Mouse (Mus musculus) heart, postnatal 0 days (tissue): ENCODE data around the gene Scn9a. TPM values are rescaled to one million over a fixed set of nuclear protein-coding genes. Genes with fewer than 3 reads are reported as not detected.

Experiments used
- ATAC-seq: fragments of 200-750 bp; cut with Nextera tagmentation; 2 replicates; pipeline ENCODE4 v1.8.0; 2017; ENCODE audit warnings: low read depth, moderate number of reproducible peaks, moderate library complexity; ENCODE audit not compliant: insufficient read depth
- DNase-seq: peaks from one replicate; pipeline ENCODE4 v3.0.0-alpha.2; 2016; ENCODE audit warnings: low spot score
- H3K27ac ChIP-seq: fragments of 300-500 bp; sonication (generic); 2 replicates; pipeline ENCODE4 v1.5.1; 2014; ENCODE audit warnings: low read depth, mild to moderate bottlenecking
- H3K27me3 ChIP-seq: fragments of 300-500 bp; sonication (generic); 2 replicates; pipeline ENCODE4 v1.6.1; 2014; ENCODE audit warnings: low read length, mixed read lengths; ENCODE audit not compliant: control insufficient read depth, insufficient read depth
- H3K36me3 ChIP-seq: fragments of 300-500 bp; sonication (generic); replicated peaks from 2 replicates; pipeline ENCODE4 v1.6.1; 2014; ENCODE audit warnings: low read length, mixed read lengths; ENCODE audit not compliant: control insufficient read depth, insufficient read depth
- H3K4me1 ChIP-seq: fragments of 300-500 bp; sonication (generic); 2 replicates; pipeline ENCODE4 v1.6.1; 2014; ENCODE audit warnings: antibody characterized with exemption; ENCODE audit not compliant: control insufficient read depth, insufficient read depth
- H3K4me2 ChIP-seq: fragments of 300-500 bp; sonication (generic); 2 replicates; pipeline ENCODE4 v1.6.1; 2014; ENCODE audit warnings: low read depth, mild to moderate bottlenecking, low read length, moderate library complexity
- H3K4me3 ChIP-seq: fragments of 300-500 bp; sonication (generic); 2 replicates; pipeline ENCODE4 v1.5.1; 2014; ENCODE audit warnings: low read depth, low read length
- H3K9ac ChIP-seq: fragments of 300-500 bp; sonication (generic); replicated peaks from 2 replicates; pipeline ENCODE4 v1.6.1; 2014; ENCODE audit warnings: low read depth, low read length, mixed read lengths
- H3K9me3 ChIP-seq: fragments of 300-500 bp; sonication (generic); replicated peaks from 2 replicates; pipeline ENCODE4 v1.6.1; 2016; ENCODE audit warnings: low read length; ENCODE audit not compliant: control insufficient read depth
- CTCF ChIP-seq: IDR thresholded peaks from 2 replicates; pipeline ENCODE4 v1.5.1; 2016; ENCODE audit warnings: antibody characterized with exemption, control low read depth, low read depth
- EP300 ChIP-seq: IDR thresholded peaks from 2 replicates; pipeline ENCODE4 v1.6.1; 2016; ENCODE audit warnings: antibody characterized with exemption, low read depth
- WGBS: fragments of 180-500 bp; shearing (Covaris S2); extraction: QIAGEN DNeasy Blood & Tissue Kit; methylation state at CpG from one replicate; pipeline ENCODE4 v1.1.7; 2014; 5-methylcytosine and 5-hydroxymethylcytosine counted together
- polyA plus RNA-seq: library from polyadenylated mRNA; unstranded; fragments of >200 nt; fragmentation: Nextera tagmentation; extraction: Ambion mirVana; gene quantifications from 2 replicates; pipeline ENCODE4 v1.2.1, GENCODE M21; 2015
- total RNA-seq: library from RNA; depleted of rRNA; stranded (reverse); fragments of >200 nt; gene quantifications from 2 replicates; pipeline ENCODE4 v1.2.3, GENCODE M21; 2014; ENCODE audit warnings: low replicate concordance

The Scn9a gene
- total and polyA plus RNA-seq, 2 experiments from 2014 or later: not detected

DNA sequence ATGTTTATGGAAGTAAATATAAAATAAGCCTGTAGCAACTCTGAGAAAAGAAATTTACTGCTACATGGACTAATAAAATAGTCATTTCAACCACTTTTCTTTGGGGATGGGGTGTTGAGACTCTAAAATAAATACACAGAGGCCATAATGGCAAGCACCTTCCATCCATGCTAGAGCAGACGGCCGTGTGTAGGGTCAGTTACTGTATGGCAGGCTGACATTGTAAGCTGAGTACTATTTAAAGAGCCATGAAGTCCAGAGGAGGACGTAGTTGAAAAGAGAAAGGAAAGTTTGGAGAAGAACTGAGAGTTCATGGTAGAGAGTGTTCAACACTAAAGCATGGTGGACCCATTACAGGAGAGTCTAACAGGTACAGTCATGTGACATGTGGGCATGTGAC is 86.5 kb downstream of the Scn9a start:
- Histone ChIP-seq H3K9ac (no peak overlapping the region), H3K4me3 (no peak overlapping the region), H3K4me2 (no peak overlapping the region), H3K4me1 (no peaks in the 10 kb centered on the region), H3K27ac (no peak overlapping the region), H3K36me3 (no peaks in the 10 kb centered on the region), H3K27me3 (no peaks in the 10 kb centered on the region), H3K9me3 (no peaks in the 10 kb centered on the region)
- no peak for ATAC-seq
- TF ChIP-seq EP300 (no peak), CTCF (no peak)
- 72% methylated on average over 3 of the region's 3 CpGs for WGBS
- DNase-seq: no peak

DNA sequence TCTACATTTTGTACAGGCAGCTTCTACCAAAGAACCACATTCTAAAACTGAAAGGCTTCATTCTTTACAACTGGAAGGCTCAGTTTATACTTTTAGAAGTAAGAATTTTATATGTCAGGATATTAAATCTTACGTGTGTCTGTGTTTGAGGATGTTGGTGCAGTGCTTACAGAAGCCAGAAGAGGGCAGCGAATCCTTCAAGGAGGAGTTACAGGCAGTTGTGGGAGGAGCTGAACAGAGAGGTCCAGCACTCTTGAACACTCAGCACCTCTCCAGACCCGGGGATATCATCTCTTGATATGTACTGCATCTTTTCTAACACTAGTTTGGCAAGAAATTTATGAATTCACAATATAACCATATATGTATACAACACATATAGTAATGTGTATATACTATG is 114.8 kb downstream of the Scn9a start:
- Histone ChIP-seq H3K4me2 (no peak overlapping the region), H3K9ac (no peak overlapping the region), H3K4me3 (no peak overlapping the region), H3K27ac (no peak overlapping the region), H3K36me3 (no peaks in the 10 kb centered on the region), H3K27me3 (no peaks in the 10 kb centered on the region), H3K4me1 (no peaks in the 10 kb centered on the region), H3K9me3 (no peaks in the 10 kb centered on the region)
- TF ChIP-seq EP300: no peak
- TF ChIP-seq CTCF: no peak
- ATAC-seq (no peak), DNase-seq (no peak)
- WGBS: 55% methylated on average over 3 of the region's 3 CpGs

DNA sequence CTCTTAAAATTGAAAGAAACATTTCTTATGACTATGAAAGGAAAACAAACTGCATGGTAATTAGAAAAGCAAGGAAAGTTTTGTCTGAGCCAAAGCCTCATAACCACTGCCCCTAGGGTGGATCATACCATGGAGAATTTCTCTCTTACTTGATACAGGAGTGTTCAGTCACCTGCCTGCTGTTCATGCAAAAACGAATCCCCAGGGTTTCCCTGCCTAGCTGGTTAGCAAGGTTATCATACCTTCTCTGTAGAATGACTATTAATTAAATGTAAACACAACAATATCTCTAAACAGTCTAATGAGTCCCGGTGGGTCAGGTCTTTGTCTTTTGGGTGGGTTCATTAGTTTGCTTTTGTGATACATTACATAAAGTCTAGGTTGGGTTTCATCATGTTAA is 123.3 kb downstream of the Scn9a start:
- no peaks in the 10 kb centered on the region for H3K27me3 ChIP-seq
- H3K4me2 ChIP-seq: no peak overlapping the region
- no peaks in the 10 kb centered on the region for H3K36me3 ChIP-seq
- H3K4me3 ChIP-seq: no peak overlapping the region
- TF ChIP-seq EP300 (no peak), CTCF (no peak)
- no peak for ATAC-seq
- no peaks in the 10 kb centered on the region for H3K9me3 ChIP-seq
- no peaks in the 10 kb centered on the region for H3K4me1 ChIP-seq
- no peak overlapping the region for H3K27ac ChIP-seq
- WGBS: 45% methylated on average over 2 of the region's 2 CpGs
- no peak for DNase-seq
- no peak overlapping the region for H3K9ac ChIP-seq

DNA sequence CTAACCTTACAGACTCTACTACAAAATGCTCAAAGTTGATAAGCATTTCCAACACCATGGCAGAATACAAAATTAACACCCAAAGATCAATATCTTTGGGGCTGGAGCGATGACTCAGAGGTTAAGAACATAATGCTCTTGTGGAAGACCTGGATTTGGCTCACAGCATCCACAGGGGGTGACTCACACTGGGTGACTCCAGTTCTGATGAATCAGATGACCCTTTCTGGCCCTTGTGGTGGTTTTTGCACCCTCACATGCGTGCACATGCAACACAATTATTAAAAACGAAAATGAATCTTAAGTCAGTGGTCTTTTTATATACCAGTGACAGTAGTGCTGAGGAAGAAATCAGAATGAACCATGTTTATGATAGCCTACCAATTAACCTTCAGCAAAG is 126.7 kb downstream of the Scn9a start:
- TF ChIP-seq EP300 (no peak), CTCF (no peak)
- Histone ChIP-seq H3K9ac (no peak overlapping the region), H3K27me3 (no peaks in the 10 kb centered on the region), H3K4me3 (no peak overlapping the region), H3K4me2 (no peak overlapping the region), H3K4me1 (no peaks in the 10 kb centered on the region), H3K36me3 (no peaks in the 10 kb centered on the region), H3K27ac (no peak overlapping the region), H3K9me3 (no peaks in the 10 kb centered on the region)
- ATAC-seq (no peak), DNase-seq (no peak)
- 65% methylated on average over 3 of the region's 3 CpGs for WGBS

DNA sequence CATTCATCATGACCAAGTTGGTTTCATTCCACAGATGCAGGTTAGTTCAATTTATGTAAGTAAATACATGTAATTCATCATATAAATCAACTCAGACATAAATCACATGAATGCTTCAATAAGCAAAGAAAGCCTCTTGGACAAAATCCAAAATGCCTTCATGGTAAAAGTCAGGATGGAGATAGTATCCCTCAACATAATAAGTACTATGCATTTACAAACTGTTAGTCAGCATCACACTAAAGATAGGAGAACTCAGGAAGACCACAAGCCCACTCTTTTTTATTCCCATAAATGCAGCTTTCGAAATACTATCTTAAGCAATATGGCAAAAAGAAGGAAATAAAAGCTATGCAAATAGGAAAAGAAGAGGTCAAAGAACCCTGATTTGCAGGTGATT is 127.1 kb downstream of the Scn9a start:
- 44% methylated on average over 1 of the region's 1 CpGs for whole genome bisulfite sequencing
- no peak overlapping the region for H3K4me3 ChIP-seq
- ATAC-seq (no peak), DNase-seq (no peak)
- no peaks in the 10 kb centered on the region for H3K36me3 ChIP-seq
- H3K27ac ChIP-seq: no peak overlapping the region
- no peaks in the 10 kb centered on the region for H3K4me1 ChIP-seq
- no peaks in the 10 kb centered on the region for H3K27me3 ChIP-seq
- H3K9me3 ChIP-seq: no peaks in the 10 kb centered on the region
- no peak overlapping the region for H3K9ac ChIP-seq
- no peak overlapping the region for H3K4me2 ChIP-seq
- TF ChIP-seq CTCF: no peak
- no peak for TF ChIP-seq EP300

DNA sequence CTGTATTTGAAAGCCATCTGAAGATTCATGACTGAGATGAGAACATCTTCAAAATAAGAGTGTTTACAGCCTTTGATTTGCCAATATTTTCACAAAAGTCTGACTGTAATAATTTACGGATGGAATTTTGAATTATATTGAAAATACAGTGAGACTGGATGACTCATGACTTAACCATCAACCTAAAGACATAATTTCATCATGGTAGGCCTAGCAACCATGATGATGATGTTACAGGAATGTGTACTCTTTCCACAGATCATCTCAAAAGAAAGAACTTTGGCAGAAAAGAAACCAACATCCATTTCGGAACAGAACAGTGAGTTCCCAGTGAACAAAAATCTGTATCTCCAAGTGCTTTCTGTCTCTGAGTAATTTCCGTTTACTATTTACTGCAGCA is 132.6 kb downstream of the Scn9a start:
- Histone ChIP-seq H3K4me2 (no peak overlapping the region), H3K9ac (no peak overlapping the region), H3K36me3 (no peaks in the 10 kb centered on the region), H3K4me3 (no peak overlapping the region), H3K27ac (no peak overlapping the region), H3K4me1 (no peaks in the 10 kb centered on the region), H3K9me3 (no peaks in the 10 kb centered on the region), H3K27me3 (no peaks in the 10 kb centered on the region)
- no peak for DNase-seq
- ATAC-seq: no peak
- WGBS: 68% methylated on average over 3 of the region's 3 CpGs
- TF ChIP-seq EP300: no peak
- no peak for TF ChIP-seq CTCF
